Mouse (Mus musculus) embryonic fibroblast, embryonic 13.5 days (primary cell): ENCODE data around the gene Isoc2a.

Source experiments
- CTCF ChIP-seq: IDR thresholded peaks from 2 replicates; pipeline ENCODE4 v1.5.1; 2011; ENCODE audit warnings: mild to moderate bottlenecking, control low read depth, low read length, moderate library complexity, borderline replicate concordance; ENCODE audit not compliant: insufficient read depth
- POLR2A ChIP-seq: IDR thresholded peaks from 2 replicates; pipeline ENCODE4 v1.6.1; 2011; ENCODE audit warnings: low read depth, mild to moderate bottlenecking, control low read depth, low read length, moderate library complexity

DNA sequence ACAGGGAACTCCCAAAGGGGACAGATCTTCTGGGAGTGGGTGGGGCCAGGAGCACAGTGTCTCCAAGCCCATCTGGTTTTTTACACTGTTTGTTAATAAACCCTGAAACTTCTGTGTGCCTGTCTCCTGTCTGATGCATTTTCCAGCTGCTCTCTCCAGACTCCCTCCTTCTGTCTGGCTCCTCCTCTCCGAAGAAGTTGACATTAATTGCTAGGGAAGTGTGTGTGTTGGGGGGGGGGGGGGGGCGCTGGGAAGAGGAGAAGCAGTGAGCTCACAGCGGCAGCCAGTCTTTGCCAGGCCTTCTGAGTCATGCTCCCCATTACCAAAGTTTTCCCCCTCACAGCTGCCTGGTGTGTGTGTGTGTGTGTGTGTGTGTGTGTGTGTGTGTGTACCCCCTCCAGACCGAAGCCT lies 47.9 kb downstream of the Isoc2a start:
- TF ChIP-seq CTCF (no peak), POLR2A (peak; percentile 66)
